Comparison of ENCODE assay signal across 8 mouse cellular contexts in genomic region chr10:63337326-63337725, GRCm38 (mm10). TPM values are rescaled to one million over a fixed set of nuclear protein-coding genes. Genes with fewer than 3 reads are reported as not detected.
DNase-seq lines count a peak whose midpoint lies in the region; ATAC-seq and TF ChIP-seq lines count a peak whose summit lies in the region.

No protein-coding gene starts in this region.

- H3K4me1 ChIP-seq in heart, embryonic 10.5 days = peaks cover 17% of the 10 kb centered on the region
- H3K4me1 ChIP-seq in E14TG2a.4 (replicated peaks; ENCODE audit: low read depth, low read length) = peaks cover 58% of the 10 kb centered on the region
- H3K4me1 ChIP-seq in forebrain, embryonic 16.5 days (replicated peaks; ENCODE audit: control insufficient read depth, insufficient read depth, low read length) = peaks cover 20% of the 10 kb centered on the region
- H3K4me1 ChIP-seq in liver, embryonic 16.5 days (ENCODE audit: control insufficient read depth, low read depth, low read length) = peaks cover 22% of the 10 kb centered on the region

- peak overlapping the region; percentile 65 for H3K4me2 ChIP-seq in forebrain, embryonic 16.5 days (ENCODE audit: low read length)
- peak overlapping the region; percentile 98 for H3K4me2 ChIP-seq in liver, embryonic 16.5 days (ENCODE audit: low read depth, low read length)

- no peak for TF ChIP-seq CTCF in E14TG2a.4 (conservative IDR thresholded peaks at IDR 0.05; ENCODE audit: low read length)

- 0 out of 2 replicates have a peak overlapping the region, but pooled peaks have one; percentile 1 for H3K9ac ChIP-seq in forebrain, embryonic 16.5 days (replicated peaks; ENCODE audit: low read depth, low read length)
- peak overlapping the region; percentile 92 for H3K9ac ChIP-seq in liver, embryonic 16.5 days (ENCODE audit: low read depth, low read length)

- intact Hi-C loops in heart, postnatal 10 days (cut with DNase I) = no loop called here

- 33% methylated on average over 5 of the region's 5 CpGs for WGBS in heart, embryonic 10.5 days
- WGBS in forebrain, embryonic 16.5 days = 21% methylated on average over 5 of the region's 5 CpGs
- WGBS in liver, embryonic 16.5 days (ENCODE audit: insufficient replicate concordance) = 20% methylated on average over 5 of the region's 5 CpGs

- ATAC-seq in forebrain, embryonic 16.5 days = no peak
- no peak for ATAC-seq in liver, embryonic 16.5 days (ENCODE audit: low read depth)
- ATAC-seq in erythroid progenitor cell, adult 5-6 weeks (replicated peaks; ENCODE audit: low FRiP score, poor library complexity, severe bottlenecking) = no peak

- no peak for DNase-seq in heart, embryonic 10.5 days (ENCODE audit: low spot score)
- DNase-seq in heart, postnatal 10 days = no peak
- DNase-seq in cerebellum, postnatal 4 days (ENCODE audit: low spot score in 2 of 2) = no peak
- no peak for DNase-seq in cerebellum, postnatal 36 days

- H3K4me3 ChIP-seq in heart, embryonic 10.5 days = peak overlapping the region; percentile 86
- H3K4me3 ChIP-seq in E14TG2a.4 (replicated peaks; ENCODE audit: low read length) = peak overlapping the region; percentile 86
- H3K4me3 ChIP-seq in forebrain, embryonic 16.5 days (replicated peaks; ENCODE audit: low read length) = peak overlapping the region; percentile 79
- H3K4me3 ChIP-seq in liver, embryonic 16.5 days (ENCODE audit: low read depth, low read length) = peak overlapping the region; percentile 85

- no peaks in the 10 kb centered on the region for H3K9me3 ChIP-seq in heart, embryonic 10.5 days
- H3K9me3 ChIP-seq in E14TG2a.4 (ENCODE audit: low read length) = no peaks in the 10 kb centered on the region
- H3K9me3 ChIP-seq in forebrain, embryonic 16.5 days (ENCODE audit: control insufficient read depth, low read length) = no peaks in the 10 kb centered on the region
- no peaks in the 10 kb centered on the region for H3K9me3 ChIP-seq in liver, embryonic 16.5 days (replicated peaks; ENCODE audit: control insufficient read depth, low read length)

- H3K36me3 ChIP-seq in heart, embryonic 10.5 days = peaks cover 28% of the 10 kb centered on the region
- peaks cover 47% of the 10 kb centered on the region for H3K36me3 ChIP-seq in E14TG2a.4 (ENCODE audit: insufficient read depth, low read length)
- H3K36me3 ChIP-seq in forebrain, embryonic 16.5 days (ENCODE audit: control insufficient read depth, insufficient read depth) = peaks cover 3% of the 10 kb centered on the region
- H3K36me3 ChIP-seq in liver, embryonic 16.5 days (ENCODE audit: control insufficient read depth, insufficient read depth) = peaks cover 9% of the 10 kb centered on the region; the same call in 1 of the 2 replicates

- no peaks in the 10 kb centered on the region for H3K27me3 ChIP-seq in heart, embryonic 10.5 days (ENCODE audit: insufficient read depth, poor library complexity, severe bottlenecking)
- H3K27me3 ChIP-seq in E14TG2a.4 (ENCODE audit: insufficient read depth, low read length) = no peaks in the 10 kb centered on the region
- no peaks in the 10 kb centered on the region for H3K27me3 ChIP-seq in forebrain, embryonic 16.5 days (replicated peaks; ENCODE audit: control insufficient read depth, insufficient read depth, low read length)
- H3K27me3 ChIP-seq in liver, embryonic 16.5 days (ENCODE audit: control insufficient read depth, insufficient read depth, low read depth, low read length) = no peaks in the 10 kb centered on the region

- no peak overlapping the region for H3K27ac ChIP-seq in heart, embryonic 10.5 days
- no peak overlapping the region for H3K27ac ChIP-seq in forebrain, embryonic 16.5 days (ENCODE audit: low read length)
- no peak overlapping the region for H3K27ac ChIP-seq in liver, embryonic 16.5 days (ENCODE audit: low read length)

RNA-seq across cellular contexts. Expression of gene Sirt1, which starts 44.2 kb away (rescaled TPM):
- 2.4 and 5.2 TPM in 2 replicates for polyA plus RNA-seq in heart, embryonic 10.5 days (2016; fragmentation: Nextera tagmentation; extraction: Ambion mirVana)
- total RNA-seq in heart, postnatal 10 days (2021) = 10 to 100 TPM; 12.4 to 14.2 TPM
- polyA plus RNA-seq in forebrain, embryonic 16.5 days (2015; fragmentation: Nextera tagmentation; extraction: Ambion mirVana) = 4.2 and 5.2 TPM in 2 replicates
- polyA plus RNA-seq in liver, embryonic 16.5 days (2015; fragmentation: Nextera tagmentation; extraction: Ambion mirVana) = 2.4 and 3.1 TPM in 2 replicates
- total RNA-seq in erythroid progenitor cell, adult 5-6 weeks (2015; ENCODE audit: low replicate concordance) = 39.8 and 41.1 TPM in 2 replicates
- total RNA-seq in erythroid progenitor cell, adult 5-6 weeks (2017; ENCODE audit: low replicate concordance) = 42.1 and 49.1 TPM in 2 replicates

RNA-seq across cellular contexts. Expression of gene Dnajc12, which starts 44.9 kb away (rescaled TPM):
- polyA plus RNA-seq in heart, embryonic 10.5 days (2016; fragmentation: Nextera tagmentation; extraction: Ambion mirVana) = 6.7 and 10.8 TPM in 2 replicates
- 1 to 10 TPM; 7.8 to 8.7 TPM for total RNA-seq in heart, postnatal 10 days (2021)
- 6.9 and 7.3 TPM in 2 replicates for polyA plus RNA-seq in forebrain, embryonic 16.5 days (2015; fragmentation: Nextera tagmentation; extraction: Ambion mirVana)
- polyA plus RNA-seq in liver, embryonic 16.5 days (2015; fragmentation: Nextera tagmentation; extraction: Ambion mirVana) = 17.0 and 19.1 TPM in 2 replicates
- total RNA-seq in erythroid progenitor cell, adult 5-6 weeks (2015; ENCODE audit: low replicate concordance) = 0.36 TPM in 1 of 2 replicates, not detected in the other
- total RNA-seq in erythroid progenitor cell, adult 5-6 weeks (2017; ENCODE audit: low replicate concordance) = 3.3 TPM in 1 of 2 replicates, not detected in the other
